9 mouse cellular contexts compared by ENCODE assay signal in genomic region chr12:105718616-105719015, GRCm38 (mm10). TPM values are rescaled to one million over a fixed set of nuclear protein-coding genes. Genes with fewer than 3 reads are reported as not detected.
DNase-seq lines count a peak whose midpoint lies in the region; ATAC-seq lines count a peak whose summit lies in the region.
"Had no signal": no experiment of that assay in that cellular context is flagged by ENCODE, and none has a peak within 500 bp of the region (broad histone marks: within the 10 kb centered on the region; RNA-seq: fewer than 3 reads in every experiment).

No protein-coding gene starts in this region.

- ATAC-seq in midbrain, embryonic 14.5 days (ENCODE audit: low FRiP score, low TSS enrichment): no peak
- ATAC-seq in midbrain, embryonic 13.5 days: no peak
- peak; percentile 63 for ATAC-seq in erythroid progenitor cell, adult 5-6 weeks (replicated peaks; ENCODE audit: low FRiP score, poor library complexity, severe bottlenecking)
- peak; percentile 53 for ATAC-seq in liver, embryonic 15.5 days (ENCODE audit: insufficient read depth)

- 70% methylated on average over 17 of the region's 17 CpGs for WGBS in midbrain, embryonic 14.5 days
- 77% methylated on average over 17 of the region's 17 CpGs for WGBS in midbrain, embryonic 13.5 days
- 39% methylated on average over 17 of the region's 17 CpGs for WGBS in liver, embryonic 15.5 days (ENCODE audit: insufficient replicate concordance)

- peak; percentile 43 for DNase-seq in midbrain, embryonic 14.5 days
- peak; percentile 50 for DNase-seq in adrenal gland, postnatal 25 days
- DNase-seq in kidney, postnatal 10 days: peak; percentile 34
- DNase-seq in thymus, adult 18-20 months: peak; percentile 19 to 24
- no peak for DNase-seq in embryo, embryonic 11 days

- H3K27me3 ChIP-seq in midbrain, embryonic 14.5 days (ENCODE audit: control insufficient read depth, insufficient read depth, low read length): no peaks in the 10 kb centered on the region
- H3K27me3 ChIP-seq in midbrain, embryonic 13.5 days: no peaks in the 10 kb centered on the region
- no peaks in the 10 kb centered on the region; the same call in 1 of the 2 replicates for H3K27me3 ChIP-seq in liver, embryonic 15.5 days

- H3K4me1 ChIP-seq in midbrain, embryonic 14.5 days (ENCODE audit: control insufficient read depth, insufficient read depth, low read length): peaks cover 13% of the 10 kb centered on the region; the same call in 1 of the 2 replicates
- peaks cover 17% of the 10 kb centered on the region for H3K4me1 ChIP-seq in midbrain, embryonic 13.5 days (replicated peaks)
- H3K4me1 ChIP-seq in liver, embryonic 15.5 days (replicated peaks): peaks cover 12% of the 10 kb centered on the region

- 0 out of 2 replicates have a peak overlapping the region, but pooled peaks have one; percentile 17 for H3K4me2 ChIP-seq in midbrain, embryonic 14.5 days (ENCODE audit: low read length)
- no peak overlapping the region for H3K4me2 ChIP-seq in midbrain, embryonic 13.5 days (replicated peaks)
- peak overlapping the region; percentile 47 for H3K4me2 ChIP-seq in liver, embryonic 15.5 days

- H3K27ac ChIP-seq in midbrain, embryonic 14.5 days (replicated peaks; ENCODE audit: low read depth, low read length): no peak overlapping the region
- no peak overlapping the region for H3K27ac ChIP-seq in midbrain, embryonic 13.5 days
- no peak overlapping the region for H3K27ac ChIP-seq in liver, embryonic 15.5 days (replicated peaks)

- H3K9ac ChIP-seq in midbrain, embryonic 14.5 days (replicated peaks; ENCODE audit: low read length): no peak overlapping the region
- no peak overlapping the region for H3K9ac ChIP-seq in midbrain, embryonic 13.5 days (replicated peaks)
- no peak overlapping the region for H3K9ac ChIP-seq in liver, embryonic 15.5 days

- no peak overlapping the region for H3K4me3 ChIP-seq in midbrain, embryonic 14.5 days (replicated peaks; ENCODE audit: low read depth, low read length)
- no peak overlapping the region for H3K4me3 ChIP-seq in midbrain, embryonic 13.5 days (replicated peaks)
- no peak overlapping the region; the same call in 1 of the 2 replicates for H3K4me3 ChIP-seq in liver, embryonic 15.5 days (replicated peaks)

- no peaks in the 10 kb centered on the region for H3K9me3 ChIP-seq in midbrain, embryonic 14.5 days (ENCODE audit: control insufficient read depth, low read length)
- no peaks in the 10 kb centered on the region for H3K9me3 ChIP-seq in midbrain, embryonic 13.5 days
- no peaks in the 10 kb centered on the region for H3K9me3 ChIP-seq in liver, embryonic 15.5 days (replicated peaks)

- H3K36me3 ChIP-seq in midbrain, embryonic 14.5 days (ENCODE audit: control insufficient read depth, insufficient read depth, low read length): no peaks in the 10 kb centered on the region
- H3K36me3 ChIP-seq in midbrain, embryonic 13.5 days: no peaks in the 10 kb centered on the region
- H3K36me3 ChIP-seq in liver, embryonic 15.5 days (replicated peaks): no peaks in the 10 kb centered on the region

RNA-seq across cellular contexts. Expression of gene Ak7, which starts 12.8 kb away (rescaled TPM):
- 0.33 and 0.72 TPM in 2 replicates for polyA plus RNA-seq in midbrain, embryonic 14.5 days (2014; fragmentation: Nextera tagmentation; extraction: Ambion mirVana)
- polyA plus RNA-seq in midbrain, embryonic 13.5 days (2015; fragmentation: Nextera tagmentation; extraction: Ambion mirVana): 0.67 and 1.6 TPM in 2 replicates
- total RNA-seq in adrenal gland, postnatal 25 days (2021): 0.39 and 0.48 TPM in 2 replicates
- not detected in 2 replicates for total RNA-seq in erythroid progenitor cell, adult 5-6 weeks (2015; ENCODE audit: low replicate concordance)
- not detected in 2 replicates for total RNA-seq in erythroid progenitor cell, adult 5-6 weeks (2017; ENCODE audit: low replicate concordance)
- polyA plus RNA-seq in liver, embryonic 15.5 days (2015; fragmentation: Nextera tagmentation; extraction: Ambion mirVana): 0.09 and 0.13 TPM in 2 replicates
- total RNA-seq: common myeloid progenitor, adult 5-6 weeks had no signal

RNA-seq across cellular contexts. Expression of gene Atg2b, which starts 33.6 kb away (rescaled TPM):
- polyA plus RNA-seq in midbrain, embryonic 14.5 days (2014; fragmentation: Nextera tagmentation; extraction: Ambion mirVana): 17.1 and 21.8 TPM in 2 replicates
- polyA plus RNA-seq in midbrain, embryonic 13.5 days (2015; fragmentation: Nextera tagmentation; extraction: Ambion mirVana): 14.0 and 14.5 TPM in 2 replicates
- 29.5 and 29.9 TPM in 2 replicates for total RNA-seq in adrenal gland, postnatal 25 days (2021)
- total RNA-seq in erythroid progenitor cell, adult 5-6 weeks (2015; ENCODE audit: low replicate concordance): 18.4 and 23.8 TPM in 2 replicates
- 17.7 and 22.2 TPM in 2 replicates for total RNA-seq in erythroid progenitor cell, adult 5-6 weeks (2017; ENCODE audit: low replicate concordance)
- 6.8 and 7.7 TPM in 2 replicates for polyA plus RNA-seq in liver, embryonic 15.5 days (2015; fragmentation: Nextera tagmentation; extraction: Ambion mirVana)

RNA-seq across cellular contexts. Expression of gene Gskip, which starts 34.0 kb away (rescaled TPM):
- polyA plus RNA-seq in midbrain, embryonic 14.5 days (2014; fragmentation: Nextera tagmentation; extraction: Ambion mirVana): 33.4 and 36.7 TPM in 2 replicates
- polyA plus RNA-seq in midbrain, embryonic 13.5 days (2015; fragmentation: Nextera tagmentation; extraction: Ambion mirVana): 37.8 and 39.4 TPM in 2 replicates
- total RNA-seq in adrenal gland, postnatal 25 days (2021): 19.4 and 20.0 TPM in 2 replicates
- 2.9 and 4.2 TPM in 2 replicates for total RNA-seq in erythroid progenitor cell, adult 5-6 weeks (2015; ENCODE audit: low replicate concordance)
- total RNA-seq in erythroid progenitor cell, adult 5-6 weeks (2017; ENCODE audit: low replicate concordance): 3.7 TPM in 1 of 2 replicates, not detected in the other
- 11.5 and 11.8 TPM in 2 replicates for polyA plus RNA-seq in liver, embryonic 15.5 days (2015; fragmentation: Nextera tagmentation; extraction: Ambion mirVana)

Comparison
In these comparisons a context has a peak if more than half of its experiments do, and no peak if none do; other contexts are left out.
1. ATAC-seq: peak in erythroid progenitor cell, adult 5-6 weeks (single experiment) and liver, embryonic 15.5 days (single experiment); none in midbrain, embryonic 14.5 days (single experiment) and midbrain, embryonic 13.5 days (single experiment).